Mouse (Mus musculus) intestine, embryonic 16.5 days (tissue): ENCODE data around the gene Rab25. TPM values are rescaled to one million over a fixed set of nuclear protein-coding genes. Genes with fewer than 3 reads are reported as not detected.

Experiments
- ATAC-seq: fragments of 200-750 bp; cut with Nextera tagmentation; 2 replicates; pipeline ENCODE4 v1.8.0; 2017; ENCODE audit warnings: moderate TSS enrichment, moderate library complexity
- H3K27ac ChIP-seq: fragments of 300-500 bp; sonication (generic); 2 replicates; pipeline ENCODE4 v1.5.1; 2014; ENCODE audit warnings: mild to moderate bottlenecking, low read length
- H3K27me3 ChIP-seq: fragments of 300-500 bp; sonication (generic); replicated peaks from 2 replicates; pipeline ENCODE4 v1.6.1; 2014; ENCODE audit warnings: low read length, control low read depth, mixed read lengths; ENCODE audit not compliant: control insufficient read depth, insufficient read depth
- H3K36me3 ChIP-seq: fragments of 300-500 bp; sonication (generic); 2 replicates; pipeline ENCODE4 v1.6.1; 2014; ENCODE audit warnings: low read length, control low read depth; ENCODE audit not compliant: control insufficient read depth, insufficient read depth
- H3K4me1 ChIP-seq: fragments of 300-500 bp; sonication (generic); 2 replicates; pipeline ENCODE4 v1.6.1; 2014; ENCODE audit warnings: low read length, control low read depth, mixed read lengths; ENCODE audit not compliant: control insufficient read depth, insufficient read depth
- H3K4me2 ChIP-seq: fragments of 300-500 bp; sonication (generic); 2 replicates; pipeline ENCODE4 v1.6.1; 2014; ENCODE audit warnings: low read depth, low read length, control low read depth
- H3K4me3 ChIP-seq: fragments of 300-500 bp; sonication (generic); 2 replicates; pipeline ENCODE4 v1.5.1; 2014; ENCODE audit warnings: mild to moderate bottlenecking, low read length
- H3K9ac ChIP-seq: fragments of 300-500 bp; sonication (generic); 2 replicates; pipeline ENCODE4 v1.6.1; 2014; ENCODE audit warnings: low read depth, low read length
- H3K9me3 ChIP-seq: fragments of 300-500 bp; sonication (generic); 2 replicates; pipeline ENCODE4 v1.6.1; 2016; ENCODE audit warnings: low read length, control low read depth; ENCODE audit not compliant: control insufficient read depth
- WGBS: fragments of 180-500 bp; shearing (Covaris S2); extraction: QIAGEN DNeasy Blood & Tissue Kit; methylation state at CpG from one replicate; pipeline ENCODE4 v1.1.7; 2014; 5-methylcytosine and 5-hydroxymethylcytosine counted together
- polyA plus RNA-seq: library from polyadenylated mRNA; unstranded; fragments of >200 nt; fragmentation: Nextera tagmentation; extraction: Ambion mirVana; gene quantifications from 2 replicates; pipeline ENCODE4 v1.2.1, GENCODE M21; 2015

Rab25 gene
- polyA plus RNA-seq, 1 experiment from 2014 or later, result 102 TPM

GRCm38 (mm10) chr3:88556616-88557015 lies 8.5 kb upstream of the Rab25 start:
- Histone ChIP-seq H3K27ac (no peak overlapping the region), H3K36me3 (peaks cover 14% of the 10 kb centered on the region; the same call in 1 of the 2 replicates), H3K27me3 (no peaks in the 10 kb centered on the region), H3K4me2 (no peak overlapping the region), H3K9me3 (no peaks in the 10 kb centered on the region), H3K4me3 (no peak overlapping the region), H3K9ac (no peak overlapping the region), H3K4me1 (peaks cover 21% of the 10 kb centered on the region)
- WGBS, result 96% methylated on average over 8 of the region's 8 CpGs
- ATAC-seq, result no peak

- Histone ChIP-seq H3K27me3 (no peaks in the 10 kb centered on the region), H3K36me3 (peaks cover 8% of the 10 kb centered on the region; the same call in 1 of the 2 replicates), H3K9me3 (no peaks in the 10 kb centered on the region), H3K27ac (no peak overlapping the region), H3K9ac (no peak overlapping the region), H3K4me3 (no peak overlapping the region), H3K4me1 (peaks cover 25% of the 10 kb centered on the region), H3K4me2 (no peak overlapping the region)
- ATAC-seq, result no peak
- 92% methylated on average over 6 of the region's 6 CpGs for WGBS
These were observed 7.6 kb upstream of the Rab25 start for GRCm38 (mm10) chr3:88555731-88556130.

GRCm38 (mm10) chr3:88555069-88555605 lies 7.0 kb upstream of the Rab25 start:
- WGBS, result 89% methylated on average over 5 of the region's 5 CpGs
- peak overlapping the region; percentile 86; the same call in 1 of the 2 replicates for H3K4me2 ChIP-seq

GRCm38 (mm10) chr3:88553880-88554586 lies 5.9 kb upstream of the Rab25 start:
- peak; percentile 5 for ATAC-seq
- Histone ChIP-seq H3K4me2 (peak overlapping the region; percentile 86), H3K9me3 (no peaks in the 10 kb centered on the region), H3K4me3 (peak overlapping the region; percentile 95), H3K9ac (peak overlapping the region; percentile 97), H3K36me3 (peaks cover 5% of the 10 kb centered on the region; the same call in 1 of the 2 replicates), H3K4me1 (peaks cover 25% of the 10 kb centered on the region), H3K27ac (peak overlapping the region; percentile 94), H3K27me3 (no peaks in the 10 kb centered on the region)
- under 1% methylated on average over 41 of the region's 41 CpGs for WGBS

More at GRCm38 (mm10) chr3:88555069-88555605, 7.0 kb upstream of the Rab25 start:
- no peak overlapping the region for H3K27ac ChIP-seq
- H3K27me3 ChIP-seq, result no peaks in the 10 kb centered on the region
- no peak overlapping the region for H3K4me3 ChIP-seq
- peaks cover 5% of the 10 kb centered on the region; the same call in 1 of the 2 replicates for H3K36me3 ChIP-seq
- peak overlapping the region; percentile 34; the same call in 1 of the 2 replicates for H3K9ac ChIP-seq
- no peaks in the 10 kb centered on the region for H3K9me3 ChIP-seq
- H3K4me1 ChIP-seq, result peaks cover 25% of the 10 kb centered on the region
- ATAC-seq, result no peak

GRCm38 (mm10) chr3:88553525-88553879 lies 5.4 kb upstream of the Rab25 start, which contains the start of gene Ubqln4:
Gene Ubqln4, plus strand, starts transcription at chr3:88553758.
- no peaks in the 10 kb centered on the region for H3K9me3 ChIP-seq
- peaks cover 29% of the 10 kb centered on the region for H3K4me1 ChIP-seq
- peak within 1 kb of the TSS; percentile 86 for H3K4me2 ChIP-seq
- peak; percentile 85 for ATAC-seq
- WGBS, result 1% methylated on average over 29 of the region's 37 CpGs
- no peaks in the 10 kb centered on the region for H3K27me3 ChIP-seq
- H3K27ac ChIP-seq, result peak within 1 kb of the TSS; percentile 94
- peaks cover 5% of the 10 kb centered on the region; the same call in 1 of the 2 replicates for H3K36me3 ChIP-seq
- H3K9ac ChIP-seq, result peak within 1 kb of the TSS; percentile 97
- peak within 1 kb of the TSS; percentile 95 for H3K4me3 ChIP-seq

- ATAC-seq, result peak; percentile 92
- Histone ChIP-seq H3K36me3 (peaks cover 5% of the 10 kb centered on the region; the same call in 1 of the 2 replicates), H3K4me1 (peaks cover 29% of the 10 kb centered on the region), H3K9ac (peak within 1 kb of the TSS; percentile 97), H3K27me3 (no peaks in the 10 kb centered on the region), H3K4me3 (peak within 1 kb of the TSS; percentile 95), H3K4me2 (peak within 1 kb of the TSS; percentile 86), H3K27ac (peak within 1 kb of the TSS; percentile 94), H3K9me3 (no peaks in the 10 kb centered on the region)
- WGBS, result under 1% methylated on average over 48 of the region's 48 CpGs
These were observed 4.8 kb upstream of the Rab25 start, which contains the start of gene Lamtor2 for GRCm38 (mm10) chr3:88552676-88553524. Gene Lamtor2, minus strand, starts transcription at chr3:88553074.

- peak overlapping the region; percentile 86 for H3K4me2 ChIP-seq
- H3K4me3 ChIP-seq, result peak overlapping the region; percentile 95
- H3K36me3 ChIP-seq, result peaks cover 5% of the 10 kb centered on the region; the same call in 1 of the 2 replicates
- H3K9me3 ChIP-seq, result no peaks in the 10 kb centered on the region
- peak overlapping the region; percentile 97 for H3K9ac ChIP-seq
- peaks cover 29% of the 10 kb centered on the region for H3K4me1 ChIP-seq
- WGBS, result 17% methylated on average over 16 of the region's 16 CpGs
- no peak for ATAC-seq
- peak overlapping the region; percentile 85 for H3K27ac ChIP-seq
- H3K27me3 ChIP-seq, result no peaks in the 10 kb centered on the region
These were observed 4.1 kb upstream of the Rab25 start for GRCm38 (mm10) chr3:88552082-88552645.

- Histone ChIP-seq H3K4me3 (peak overlapping the region; percentile 95), H3K36me3 (no peaks in the 10 kb centered on the region), H3K9me3 (no peaks in the 10 kb centered on the region), H3K9ac (peak overlapping the region; percentile 97; the same call in 1 of the 2 replicates), H3K27me3 (no peaks in the 10 kb centered on the region), H3K27ac (peak overlapping the region; percentile 85; the same call in 1 of the 2 replicates), H3K4me2 (peak overlapping the region; percentile 86), H3K4me1 (peaks cover 29% of the 10 kb centered on the region)
- 66% methylated on average over 4 of the region's 4 CpGs for WGBS
- ATAC-seq, result no peak
These were observed 3.5 kb upstream of the Rab25 start for GRCm38 (mm10) chr3:88551586-88551985.
